Mouse (Mus musculus) embryonic facial prominence, embryonic 15.5 days (tissue): ENCODE measurements around the gene Glb1l. TPM values are rescaled to one million over a fixed set of nuclear protein-coding genes. Genes with fewer than 3 reads are reported as not detected.

Experiments used
- ATAC-seq: fragments of 200-750 bp; cut with Nextera tagmentation; 2 replicates; pipeline ENCODE4 v1.8.0; 2017; ENCODE audit warnings: low read depth, moderate TSS enrichment; ENCODE audit not compliant: insufficient number of reproducible peaks, low FRiP score, low TSS enrichment
- H3K27ac ChIP-seq: fragments of 300-500 bp; sonication (generic); replicated peaks from 2 replicates; pipeline ENCODE4 v1.5.1; 2015; ENCODE audit warnings: mild to moderate bottlenecking, inconsistent platforms
- H3K27me3 ChIP-seq: fragments of 300-500 bp; sonication (generic); 2 replicates; pipeline ENCODE4 v1.6.1; 2015; ENCODE audit warnings: inconsistent platforms
- H3K36me3 ChIP-seq: fragments of 300-500 bp; sonication (generic); 2 replicates; pipeline ENCODE4 v1.6.1; 2015; ENCODE audit warnings: mild to moderate bottlenecking, inconsistent platforms
- H3K4me1 ChIP-seq: fragments of 300-500 bp; sonication (generic); 2 replicates; pipeline ENCODE4 v1.6.1; 2015; ENCODE audit warnings: inconsistent platforms
- H3K4me2 ChIP-seq: fragments of 300-500 bp; sonication (generic); replicated peaks from 2 replicates; pipeline ENCODE4 v1.6.1; 2015; ENCODE audit warnings: mild to moderate bottlenecking, inconsistent platforms
- H3K4me3 ChIP-seq: fragments of 300-500 bp; sonication (generic); replicated peaks from 2 replicates; pipeline ENCODE4 v1.5.1; 2015; ENCODE audit warnings: mild to moderate bottlenecking, inconsistent platforms
- H3K9ac ChIP-seq: fragments of 300-500 bp; sonication (generic); 2 replicates; pipeline ENCODE4 v1.6.1; 2015; ENCODE audit warnings: inconsistent platforms
- H3K9me3 ChIP-seq: fragments of 300-500 bp; sonication (generic); replicated peaks from 2 replicates; pipeline ENCODE4 v1.6.1; 2016; ENCODE audit warnings: inconsistent platforms
- WGBS: fragments of 180-500 bp; shearing (Covaris S2); methylation state at CpG from one replicate; pipeline ENCODE4 v1.1.7; 2015; 5-methylcytosine and 5-hydroxymethylcytosine counted together
- polyA plus RNA-seq: library from polyadenylated mRNA; unstranded; fragments of >200 nt; fragmentation: Nextera tagmentation; extraction: Ambion mirVana; gene quantifications from 2 replicates; pipeline ENCODE4 v1.2.1, GENCODE M21; 2015

Gene Glb1l
- polyA plus RNA-seq, 1 experiment from 2014 or later, result 25.1 TPM

GRCm38 (mm10) chr1:75217893-75218226, 7.2 kb upstream of the Glb1l start:
- Histone ChIP-seq H3K4me2 (peak overlapping the region; percentile 98), H3K9me3 (no peaks in the 10 kb centered on the region), H3K4me1 (peaks cover 19% of the 10 kb centered on the region), H3K27me3 (peaks cover 51% of the 10 kb centered on the region), H3K27ac (peak overlapping the region; percentile 51), H3K4me3 (peak overlapping the region; percentile 57), H3K9ac (no peak overlapping the region), H3K36me3 (peaks cover 30% of the 10 kb centered on the region)
- WGBS, result 5% methylated on average over 6 of the region's 6 CpGs
- ATAC-seq, result no peak

GRCm38 (mm10) chr1:75216797-75217585, 6.4 kb upstream of the Glb1l start:
- no peak for ATAC-seq
- H3K4me2 ChIP-seq, result 0 out of 2 replicates have a peak overlapping the region, but pooled peaks have one; percentile 98
- WGBS, result 71% methylated on average over 13 of the region's 13 CpGs
- peaks cover 27% of the 10 kb centered on the region for H3K4me1 ChIP-seq
- H3K36me3 ChIP-seq, result peaks cover 37% of the 10 kb centered on the region
- H3K27me3 ChIP-seq, result peaks cover 51% of the 10 kb centered on the region
- H3K9ac ChIP-seq, result no peak overlapping the region
- no peak overlapping the region for H3K27ac ChIP-seq
- no peak overlapping the region for H3K4me3 ChIP-seq
- no peaks in the 10 kb centered on the region for H3K9me3 ChIP-seq

GRCm38 (mm10) chr1:75215785-75216184, 5.2 kb upstream of the Glb1l start:
- H3K9me3 ChIP-seq, result no peaks in the 10 kb centered on the region
- no peak overlapping the region for H3K9ac ChIP-seq
- peaks cover 41% of the 10 kb centered on the region for H3K36me3 ChIP-seq
- no peak overlapping the region for H3K27ac ChIP-seq
- 92% methylated on average over 9 of the region's 9 CpGs for WGBS
- ATAC-seq, result no peak
- H3K4me1 ChIP-seq, result peaks cover 37% of the 10 kb centered on the region
- no peak overlapping the region for H3K4me3 ChIP-seq
- H3K4me2 ChIP-seq, result no peak overlapping the region
- peaks cover 41% of the 10 kb centered on the region for H3K27me3 ChIP-seq

- peaks cover 43% of the 10 kb centered on the region for H3K4me1 ChIP-seq
- peaks cover 32% of the 10 kb centered on the region for H3K27me3 ChIP-seq
- H3K27ac ChIP-seq, result no peak overlapping the region
- peaks cover 41% of the 10 kb centered on the region for H3K36me3 ChIP-seq
- WGBS, result 71% methylated on average over 5 of the region's 5 CpGs
- no peak overlapping the region for H3K4me3 ChIP-seq
- no peak for ATAC-seq
- H3K4me2 ChIP-seq, result no peak overlapping the region
- no peaks in the 10 kb centered on the region for H3K9me3 ChIP-seq
- no peak overlapping the region for H3K9ac ChIP-seq
These were observed 4.3 kb upstream of the Glb1l start for GRCm38 (mm10) chr1:75214886-75215285.

GRCm38 (mm10) chr1:75214442-75214841, 3.8 kb upstream of the Glb1l start:
- Histone ChIP-seq H3K27me3 (peaks cover 27% of the 10 kb centered on the region), H3K9me3 (no peaks in the 10 kb centered on the region), H3K4me2 (no peak overlapping the region), H3K27ac (no peak overlapping the region), H3K9ac (no peak overlapping the region), H3K4me3 (no peak overlapping the region), H3K36me3 (peaks cover 41% of the 10 kb centered on the region), H3K4me1 (peaks cover 43% of the 10 kb centered on the region)
- WGBS, result 69% methylated on average over 2 of the region's 2 CpGs
- no peak for ATAC-seq

GRCm38 (mm10) chr1:75213096-75213495, 2.5 kb upstream of the Glb1l start:
- no peak overlapping the region for H3K4me3 ChIP-seq
- no peak overlapping the region for H3K27ac ChIP-seq
- H3K27me3 ChIP-seq, result peaks cover 14% of the 10 kb centered on the region
- no peak overlapping the region for H3K4me2 ChIP-seq
- peaks cover 41% of the 10 kb centered on the region for H3K36me3 ChIP-seq
- no peak overlapping the region for H3K9ac ChIP-seq
- H3K9me3 ChIP-seq, result no peaks in the 10 kb centered on the region
- no peak for ATAC-seq
- WGBS, result 89% methylated on average over 7 of the region's 7 CpGs
- H3K4me1 ChIP-seq, result peaks cover 42% of the 10 kb centered on the region

- WGBS, result 71% methylated on average over 4 of the region's 4 CpGs
These were observed 1.9 kb upstream of the Glb1l start for GRCm38 (mm10) chr1:75212542-75212941.

GRCm38 (mm10) chr1:75211141-75211708, 612 bp upstream of the Glb1l start:
- no peak overlapping the region for H3K27ac ChIP-seq
- peaks cover 42% of the 10 kb centered on the region for H3K4me1 ChIP-seq
- no peaks in the 10 kb centered on the region for H3K27me3 ChIP-seq
- H3K9ac ChIP-seq, result peak overlapping the region; percentile 93
- 12% methylated on average over 17 of the region's 17 CpGs for WGBS
- no peaks in the 10 kb centered on the region for H3K9me3 ChIP-seq
- peak overlapping the region; percentile 90 for H3K4me2 ChIP-seq
- peaks cover 41% of the 10 kb centered on the region for H3K36me3 ChIP-seq
- H3K4me3 ChIP-seq, result peak overlapping the region; percentile 73
- ATAC-seq, result no peak

More at GRCm38 (mm10) chr1:75212542-75212941, 1.9 kb upstream of the Glb1l start:
- no peaks in the 10 kb centered on the region for H3K9me3 ChIP-seq
- no peak overlapping the region for H3K4me2 ChIP-seq
- H3K27ac ChIP-seq, result no peak overlapping the region
- H3K4me3 ChIP-seq, result no peak overlapping the region
- no peak overlapping the region for H3K9ac ChIP-seq
- H3K36me3 ChIP-seq, result peaks cover 41% of the 10 kb centered on the region
- H3K4me1 ChIP-seq, result peaks cover 42% of the 10 kb centered on the region
- no peak for ATAC-seq
- H3K27me3 ChIP-seq, result peaks cover 8% of the 10 kb centered on the region

- Histone ChIP-seq H3K4me3 (peak overlapping the region; percentile 73), H3K4me2 (peak overlapping the region; percentile 90), H3K9ac (peak overlapping the region; percentile 53), H3K27ac (peak overlapping the region; percentile 63), H3K27me3 (no peaks in the 10 kb centered on the region), H3K9me3 (no peaks in the 10 kb centered on the region), H3K36me3 (peaks cover 24% of the 10 kb centered on the region), H3K4me1 (peaks cover 42% of the 10 kb centered on the region)
- ATAC-seq, result no peak
- 13% methylated on average over 34 of the region's 34 CpGs for WGBS
These were observed 1.5 kb downstream of the Glb1l start for GRCm38 (mm10) chr1:75208967-75209678.

- 94% methylated on average over 1 of the region's 1 CpGs for WGBS
- ATAC-seq, result no peak
- Histone ChIP-seq H3K4me3 (no peak overlapping the region), H3K9me3 (no peaks in the 10 kb centered on the region), H3K27ac (no peak overlapping the region), H3K4me2 (no peak overlapping the region), H3K4me1 (no peaks in the 10 kb centered on the region), H3K27me3 (no peaks in the 10 kb centered on the region), H3K36me3 (peaks cover 39% of the 10 kb centered on the region), H3K9ac (no peak overlapping the region)
These were observed 9.4 kb downstream of the Glb1l start for GRCm38 (mm10) chr1:75201236-75201635.

GRCm38 (mm10) chr1:75192452-75192851, 18.2 kb downstream of the Glb1l start:
- H3K9ac ChIP-seq, result peak overlapping the region; percentile 87
- peaks cover 37% of the 10 kb centered on the region for H3K36me3 ChIP-seq
- H3K9me3 ChIP-seq, result no peaks in the 10 kb centered on the region
- H3K4me2 ChIP-seq, result peak overlapping the region; percentile 79
- H3K27me3 ChIP-seq, result no peaks in the 10 kb centered on the region
- peak overlapping the region; percentile 90 for H3K4me3 ChIP-seq
- no peak for ATAC-seq
- peak overlapping the region; percentile 95 for H3K27ac ChIP-seq
- 0% methylated on average over 19 of the region's 19 CpGs for WGBS
- H3K4me1 ChIP-seq, result peaks cover 21% of the 10 kb centered on the region
